Mouse (Mus musculus) regulatory T cell (primary cell): ENCODE results near the gene Gm20388.

Experiments
- in situ Hi-C: fragments of 300-600 bp; cut with MboI, MseI; formaldehyde crosslinking; loops from one replicate; pipeline ENCODE4 v1.15.1; 2025; ENCODE audit warnings: high pct_unique_total_duplicates

Gm20388 gene

DNA sequence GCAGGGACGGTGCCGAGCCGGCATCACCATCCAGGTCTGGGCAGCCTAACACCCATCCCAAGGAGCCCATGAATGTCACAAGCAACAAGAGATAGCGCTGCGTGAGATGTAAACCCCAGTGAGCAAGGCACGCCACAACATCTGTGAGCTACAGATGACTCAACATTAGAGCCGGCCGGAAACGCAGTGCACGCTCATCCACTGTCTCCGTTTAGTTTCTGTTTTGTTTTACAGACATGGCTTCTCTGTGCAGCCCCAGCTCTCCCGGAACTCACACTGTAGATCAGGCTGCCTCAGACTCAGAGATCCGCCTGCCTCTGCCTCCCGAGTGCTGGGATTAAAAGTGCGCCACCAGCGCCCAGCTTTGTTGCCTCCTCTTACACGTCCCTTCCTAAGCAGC is 3376.7 kb downstream of the Gm20388 start:
- in situ Hi-C loops: no loop called here

DNA sequence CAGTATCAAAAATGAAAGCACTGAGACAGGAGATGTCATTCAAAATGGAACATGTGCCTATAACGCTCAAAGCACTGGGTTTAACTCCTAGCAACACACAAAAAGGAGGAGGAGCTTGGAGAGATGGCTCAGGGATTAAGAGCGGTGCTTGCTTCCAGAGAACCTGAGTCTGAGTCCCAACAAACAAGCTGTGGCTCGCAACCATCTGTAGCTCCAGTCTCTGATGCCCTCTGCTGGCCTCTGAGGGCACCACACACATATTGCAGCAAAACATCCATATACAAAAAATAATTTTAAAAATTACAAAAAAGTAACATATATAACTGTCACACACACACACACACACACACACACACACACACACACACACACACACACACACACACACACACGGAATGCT is 3379.5 kb downstream of the Gm20388 start:
- in situ Hi-C loops: no loop called here

DNA sequence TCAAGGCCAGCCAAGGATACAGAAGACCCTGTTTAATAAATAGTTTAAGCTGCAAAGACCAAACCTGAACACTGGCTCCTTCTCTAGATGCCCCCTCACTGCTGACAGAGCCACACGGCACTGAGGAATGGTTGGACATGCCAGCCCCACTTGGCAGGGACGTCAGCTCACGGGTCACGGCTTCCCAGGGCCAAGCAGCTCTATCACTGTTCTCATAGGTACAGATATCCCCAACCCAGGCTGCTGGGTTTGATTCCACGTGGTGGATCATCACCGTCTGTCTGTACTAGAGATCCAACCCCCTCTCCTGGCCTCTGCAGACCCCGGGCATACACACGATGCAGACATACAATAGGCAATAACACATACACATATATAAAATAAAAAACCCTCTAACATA is 3380.0 kb downstream of the Gm20388 start:
- in situ Hi-C loops: no loop called here

DNA sequence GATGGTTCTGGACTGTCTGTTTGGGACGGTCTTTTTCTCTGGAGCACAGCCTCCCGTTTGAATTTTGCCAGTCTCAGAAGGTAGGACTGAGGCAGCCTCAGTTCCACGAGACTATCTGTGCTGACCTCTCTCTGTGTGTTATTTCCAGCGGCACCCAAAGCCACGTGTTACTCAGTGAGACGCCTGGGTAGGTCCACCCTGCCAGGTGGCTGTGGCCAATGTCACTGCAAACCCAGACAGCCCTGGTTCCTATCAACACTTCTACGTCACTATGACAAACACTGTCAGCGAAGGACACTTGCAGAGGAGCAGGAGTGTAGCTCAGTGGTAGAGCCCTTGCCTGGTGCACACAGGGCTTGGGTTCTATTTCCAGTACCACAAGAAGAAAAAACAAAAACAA is 3381.1 kb downstream of the Gm20388 start:
- in situ Hi-C loops: no loop called here

DNA sequence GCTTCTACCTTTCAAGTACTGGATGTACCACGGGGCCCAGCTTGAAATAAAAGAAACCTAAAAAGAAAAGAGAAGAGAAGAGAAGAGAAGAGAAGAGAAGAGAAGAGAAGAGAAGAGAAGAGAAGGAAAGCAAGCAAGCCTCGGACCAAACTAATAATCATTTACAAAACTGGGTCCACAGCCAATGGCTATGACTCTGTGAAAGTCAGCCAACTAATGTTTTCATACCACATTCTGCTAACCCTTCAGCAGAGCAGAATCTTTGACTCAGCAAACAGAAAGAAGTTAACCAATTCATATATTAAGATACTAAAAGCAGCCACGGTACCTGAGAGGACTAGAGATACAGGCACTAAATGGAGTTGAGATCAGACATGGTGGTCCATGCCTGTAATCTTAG is 3381.6 kb downstream of the Gm20388 start:
- in situ Hi-C loops: no loop called here

DNA sequence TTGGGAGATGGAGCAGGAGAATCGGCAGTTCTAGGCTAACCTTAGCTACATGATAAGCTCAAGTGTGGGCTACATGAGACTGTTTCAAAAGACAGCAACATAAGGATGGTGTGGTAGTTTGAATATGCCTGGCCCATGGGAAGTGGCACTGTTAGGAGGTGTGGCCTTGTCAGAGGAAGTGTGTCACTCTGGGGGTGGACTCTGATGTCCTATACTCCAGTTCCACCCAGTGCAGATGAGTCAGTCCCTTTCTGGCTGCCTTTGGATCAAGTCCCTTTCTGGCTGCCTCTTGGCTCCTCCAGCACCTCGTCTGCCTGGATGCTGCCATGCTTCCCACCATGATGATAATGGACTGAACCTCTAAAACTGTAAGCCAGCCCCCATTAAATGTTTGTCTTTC is 3382.1 kb downstream of the Gm20388 start:
- in situ Hi-C loops: no loop called here

DNA sequence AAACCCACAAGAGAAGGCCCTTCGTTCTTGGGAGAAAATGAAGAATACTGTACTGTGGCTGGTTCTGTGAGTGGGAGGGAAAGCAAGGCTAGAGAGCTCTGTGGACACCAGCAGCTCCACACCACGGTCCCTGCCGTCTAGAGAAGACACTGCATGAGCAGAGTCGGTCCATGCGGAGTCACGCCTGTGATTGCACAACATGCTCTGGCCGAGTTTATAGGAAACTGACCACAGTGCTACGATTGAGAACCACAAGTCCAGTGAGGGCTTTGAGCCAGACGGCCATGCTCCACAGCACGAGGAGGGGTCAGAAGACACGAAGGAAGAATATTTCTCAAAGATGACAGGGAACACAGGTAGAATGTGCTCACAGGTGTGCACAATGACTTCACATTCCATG is 3387.7 kb downstream of the Gm20388 start:
- in situ Hi-C loops: no loop called here

DNA sequence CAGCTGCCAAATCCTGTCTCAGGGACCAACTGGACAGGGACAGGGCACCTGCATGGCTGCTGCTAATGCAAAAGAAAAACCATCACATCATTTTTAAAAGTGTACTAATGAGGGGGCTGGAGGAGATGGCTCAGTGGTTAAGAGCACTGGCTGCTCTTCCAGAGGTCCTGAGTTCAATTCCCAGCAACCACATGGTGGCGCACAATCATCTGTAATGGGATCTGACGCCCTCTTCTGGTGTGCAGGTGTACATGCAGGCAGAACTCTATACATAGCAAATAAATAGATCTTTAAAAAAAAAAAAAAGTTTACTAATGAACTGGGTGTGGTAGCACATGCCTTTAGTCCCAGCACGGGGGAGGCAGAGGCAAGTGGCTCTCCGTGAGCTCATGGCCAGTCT is 3398.1 kb downstream of the Gm20388 start:
- in situ Hi-C loops: loop anchor here (10.0 kb wide), 1 partner anchor 1676 kb away; no protein-coding TSS in a partner anchor

DNA sequence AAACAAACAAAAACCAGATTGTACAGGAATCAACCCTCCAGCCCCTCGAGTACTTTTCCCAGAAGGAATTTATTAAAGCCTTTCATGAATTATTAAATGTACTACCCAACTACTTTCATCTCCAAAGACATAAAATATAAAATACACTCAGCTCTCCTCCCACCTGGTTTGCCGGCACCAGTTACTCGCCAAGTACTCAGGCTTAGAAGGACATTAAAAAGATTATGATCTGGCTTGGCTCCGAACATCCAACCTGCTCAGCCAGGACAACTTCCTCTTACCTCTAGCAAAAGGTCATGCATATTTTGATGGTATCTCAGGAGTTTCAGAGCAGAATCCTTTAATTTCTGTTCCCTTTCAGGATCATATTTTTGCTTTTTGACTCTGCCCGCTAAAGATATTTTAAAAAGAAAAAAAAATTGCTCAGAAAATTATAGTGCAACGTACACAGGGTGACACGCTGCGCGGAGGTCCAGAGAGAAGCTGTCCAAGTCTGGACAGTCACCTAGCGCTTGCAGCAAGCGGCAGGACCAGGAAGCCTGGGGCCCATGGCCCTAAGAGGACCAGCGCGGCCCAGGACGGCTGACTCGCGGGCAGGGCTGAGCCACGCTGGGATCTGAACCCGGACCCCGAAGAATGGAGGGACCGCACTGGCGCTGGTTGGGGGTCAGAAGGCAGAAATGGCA is 3407.3 kb downstream of the Gm20388 start:
- in situ Hi-C loops: no loop called here

DNA sequence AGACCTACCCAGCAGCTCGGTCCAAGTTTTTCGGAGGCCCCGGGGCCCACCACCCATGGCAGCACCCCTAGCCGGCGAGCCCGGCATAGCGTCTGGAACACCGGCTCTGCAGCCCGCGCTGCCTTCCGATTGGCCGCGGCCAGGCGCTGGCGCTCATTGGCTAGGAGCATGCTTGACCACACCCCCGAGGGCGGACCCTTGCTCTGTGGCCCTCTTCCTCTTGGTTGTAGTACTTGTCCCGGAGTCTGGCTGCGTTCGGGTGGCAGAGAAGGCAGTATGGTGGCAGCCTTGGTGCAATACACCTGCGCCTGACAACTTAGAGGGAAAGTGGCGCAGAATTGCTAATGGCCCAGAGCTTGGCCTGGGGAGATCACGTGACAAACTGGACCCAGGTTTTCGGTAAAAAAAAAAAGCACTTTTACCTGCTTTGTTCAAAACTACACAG is 3407.8 kb downstream of the Gm20388 start, which contains the start of gene Fanca:
Gene Fanca, minus strand, starts transcription at position 110 of the 445 bp plus-strand sequence.
- in situ Hi-C loops: no loop called here

DNA sequence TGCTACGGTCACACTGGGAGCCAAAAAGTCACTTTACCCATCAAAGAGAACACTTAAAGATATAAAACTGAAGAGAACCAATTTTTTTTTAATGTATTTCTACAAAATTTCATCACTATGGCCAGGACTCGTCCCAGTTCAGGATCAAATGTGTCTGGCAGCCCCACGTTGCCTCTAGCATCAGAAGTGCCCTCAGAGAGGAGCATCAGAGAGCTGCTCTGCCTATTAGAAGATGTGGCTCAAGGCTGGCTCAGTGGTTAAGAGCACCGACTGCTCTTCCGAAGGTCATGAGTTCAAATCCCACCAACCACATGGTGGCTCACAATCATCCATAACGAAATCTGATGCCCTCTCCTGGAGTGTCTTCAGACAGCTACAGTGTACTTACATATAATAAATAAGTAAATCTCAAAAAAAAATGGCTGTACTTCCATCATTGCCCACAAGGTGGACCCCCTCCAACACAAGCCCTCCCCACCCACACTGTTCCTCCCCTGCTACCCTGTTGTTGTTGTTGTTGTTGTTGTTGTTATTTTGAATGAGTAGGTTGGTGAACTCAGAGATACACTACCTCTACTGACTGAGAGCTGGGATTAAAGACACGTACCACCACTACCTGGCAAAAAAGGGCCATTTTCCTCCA is 3409.0 kb downstream of the Gm20388 start:
- in situ Hi-C loops: no loop called here

DNA sequence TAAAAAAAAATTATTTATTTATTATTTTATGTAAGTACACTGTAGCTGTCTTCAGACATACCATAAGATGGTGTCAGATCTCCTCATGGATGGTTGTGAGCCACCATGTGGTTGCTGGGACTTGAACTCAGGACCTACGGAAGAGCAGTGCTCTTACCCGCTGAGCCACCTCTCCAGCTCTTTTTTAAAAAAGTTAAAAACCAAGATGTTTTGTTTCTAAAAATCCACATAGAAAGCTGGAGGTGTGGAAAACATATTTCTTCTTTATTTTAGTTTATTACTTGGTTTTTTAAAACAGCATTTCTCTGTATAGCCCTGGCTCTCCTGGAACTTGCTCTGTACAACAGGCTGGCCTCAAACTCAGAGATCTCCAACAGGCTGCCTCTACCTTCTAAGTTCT is 3417.9 kb downstream of the Gm20388 start:
- in situ Hi-C loops: no loop called here

DNA sequence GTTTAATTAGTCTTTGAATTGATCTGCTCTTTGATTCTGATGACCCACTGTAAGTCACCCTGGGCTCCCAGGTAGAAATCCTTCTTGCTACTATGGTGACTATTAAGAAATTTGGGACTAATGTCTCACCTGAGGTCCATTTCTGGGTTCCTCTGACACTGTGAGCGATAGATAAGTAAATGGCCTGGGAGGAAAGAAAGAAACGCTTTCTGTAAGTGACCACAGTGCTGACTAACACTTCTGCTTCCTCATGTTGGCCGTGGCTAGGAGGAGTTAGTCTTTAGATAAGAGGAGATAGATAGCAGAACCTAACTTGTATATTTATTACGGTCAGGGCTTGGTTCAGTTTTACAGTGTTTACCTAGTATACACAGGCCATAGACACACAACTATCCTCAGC is 3418.7 kb downstream of the Gm20388 start:
- in situ Hi-C loops: no loop called here

DNA sequence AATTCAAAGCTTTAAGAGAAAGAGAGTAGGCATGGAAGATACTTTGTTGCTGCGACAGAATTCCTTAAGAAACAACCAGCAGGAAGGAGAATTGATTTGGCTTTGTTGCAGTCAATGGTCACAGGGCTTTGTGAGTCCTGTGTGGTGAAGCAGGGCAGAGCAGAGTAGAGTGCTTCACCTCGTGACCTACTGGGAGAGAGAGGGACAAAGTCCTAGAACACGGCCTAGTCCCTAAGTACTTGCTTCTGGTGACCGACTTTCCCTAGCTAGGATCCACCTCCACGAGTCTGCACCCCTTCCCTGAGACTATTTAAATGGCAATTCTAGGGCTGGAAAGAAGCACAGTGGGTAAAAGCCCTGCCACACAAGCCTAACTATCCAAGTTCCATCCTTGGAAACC is 3419.3 kb downstream of the Gm20388 start:
- in situ Hi-C loops: no loop called here

DNA sequence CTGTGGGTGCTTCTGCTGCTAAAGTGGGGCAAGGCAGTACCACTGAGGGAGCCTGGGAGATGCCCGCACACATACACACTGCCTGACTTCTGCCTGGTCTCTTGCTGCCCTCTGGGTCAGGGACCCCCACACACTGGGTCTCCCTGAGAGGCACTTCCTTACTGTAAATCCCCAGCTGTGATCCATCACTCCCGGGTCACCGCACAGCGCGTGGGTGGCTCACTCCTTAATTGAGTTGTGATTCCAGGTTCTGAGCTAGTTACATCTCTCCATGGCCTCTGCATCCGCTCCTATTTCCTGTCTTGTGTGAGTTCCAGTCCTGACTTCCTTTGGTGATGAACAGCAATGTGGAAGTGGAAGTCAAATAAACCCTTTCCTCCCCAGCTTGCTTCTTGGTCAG is 3420.1 kb downstream of the Gm20388 start:
- in situ Hi-C loops: no loop called here

DNA sequence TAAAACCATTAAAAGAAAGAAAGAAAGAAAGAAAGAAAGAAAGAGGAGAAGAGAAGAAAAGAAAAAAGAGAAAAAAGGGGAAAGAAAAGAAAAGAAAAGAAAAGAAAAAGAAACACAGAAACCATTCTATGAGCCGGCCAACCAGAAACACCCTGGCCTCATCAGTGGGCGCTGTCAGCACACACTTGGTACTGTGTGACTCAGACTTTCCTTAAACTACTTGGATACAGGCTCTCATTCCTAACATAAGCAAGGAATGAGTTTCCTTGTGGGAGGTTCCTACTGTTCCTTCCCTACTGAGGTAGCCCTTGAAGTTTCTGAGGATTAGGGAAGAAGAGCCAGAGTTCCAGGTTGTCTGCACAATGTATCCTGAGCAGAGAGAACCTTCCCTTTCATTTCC is 3420.7 kb downstream of the Gm20388 start:
- in situ Hi-C loops: no loop called here

DNA sequence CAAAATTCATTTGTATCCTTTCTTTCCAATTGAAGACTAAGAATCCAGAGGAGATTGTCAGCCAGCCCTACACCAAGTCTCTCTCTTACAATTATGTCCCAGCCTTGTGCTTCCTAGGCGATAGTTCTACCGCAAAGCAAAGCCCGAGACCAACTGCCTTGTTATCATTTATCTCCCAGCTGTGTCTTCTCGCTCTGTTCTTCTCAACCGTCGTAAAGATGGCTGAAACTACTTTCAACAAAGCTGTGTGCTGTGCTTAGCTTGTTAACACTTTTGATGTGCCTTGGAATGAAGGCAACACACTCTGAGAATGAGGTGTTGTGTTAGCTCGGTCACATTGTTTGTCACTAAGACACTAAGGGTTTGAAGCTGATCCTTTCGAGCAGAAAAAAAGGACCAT is 3421.2 kb downstream of the Gm20388 start:
- in situ Hi-C loops: no loop called here

DNA sequence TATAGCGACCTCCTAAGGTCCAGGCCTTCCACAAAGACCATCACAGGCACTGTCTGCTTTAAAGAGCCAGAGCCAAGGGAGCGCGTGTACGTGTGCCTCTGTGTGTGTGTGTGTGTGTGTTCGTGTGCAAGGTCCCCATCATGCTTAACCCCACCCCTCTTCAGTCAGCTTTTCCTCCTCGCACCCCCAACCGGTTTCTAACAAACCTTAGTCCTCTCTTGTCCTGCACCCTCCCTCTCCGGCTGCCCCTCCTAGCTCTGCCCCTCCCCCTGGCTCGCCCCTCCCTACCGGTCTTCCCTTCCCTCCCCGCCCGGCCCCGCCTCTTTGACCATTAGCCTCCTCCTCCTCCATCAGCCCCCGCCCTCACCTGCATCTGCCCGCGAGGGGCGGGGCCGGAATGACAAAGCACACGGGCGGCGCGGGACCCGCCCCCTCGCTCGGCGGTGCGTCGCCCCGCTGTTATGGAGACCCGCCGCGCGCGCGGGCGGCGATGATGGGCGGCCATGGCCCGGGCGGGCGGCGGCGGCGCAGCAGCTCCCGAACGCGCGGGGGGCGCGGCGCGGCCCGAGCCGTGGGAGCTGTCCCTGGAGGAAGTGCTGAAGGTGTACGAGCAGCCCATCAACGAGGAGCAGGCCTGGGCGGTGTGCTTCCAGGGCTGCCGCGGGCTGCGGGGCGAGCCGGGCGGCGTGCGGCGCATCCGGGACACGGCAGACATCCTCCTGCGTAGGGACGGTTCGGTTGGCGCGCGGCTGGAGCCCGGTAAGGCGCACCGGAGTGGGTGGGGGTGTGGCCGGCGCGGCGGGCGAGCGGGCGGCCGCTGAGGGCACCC is 3421.8 kb downstream of the Gm20388 start, which contains the start of gene Spire2:
Gene Spire2, plus strand, starts transcription at position 452 of the 829 bp plus-strand sequence.
- in situ Hi-C loops: no loop called here

DNA sequence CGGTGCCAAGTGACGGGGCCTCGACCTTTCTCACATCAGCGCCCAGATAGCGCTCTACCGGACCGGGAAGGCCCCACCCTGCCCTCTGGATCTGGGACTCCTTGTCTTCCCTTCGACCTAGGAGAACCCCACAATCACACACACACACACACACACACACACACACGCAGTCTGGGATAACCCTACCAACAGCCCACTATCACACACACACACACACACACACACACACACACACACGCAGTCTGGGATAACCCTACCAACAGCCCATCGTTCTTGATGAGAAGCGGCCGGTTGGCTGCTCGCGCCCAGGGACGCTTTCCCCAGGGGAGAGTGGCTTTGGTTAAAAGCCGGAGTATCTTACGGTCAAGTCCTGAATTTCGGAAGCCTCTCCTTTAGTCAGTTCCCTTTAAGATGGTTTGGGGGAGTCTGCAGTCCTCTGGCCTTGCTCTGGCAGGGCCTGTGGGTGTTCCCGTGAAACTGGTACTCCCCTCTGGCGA is 3422.5 kb downstream of the Gm20388 start:
- in situ Hi-C loops: no loop called here

DNA sequence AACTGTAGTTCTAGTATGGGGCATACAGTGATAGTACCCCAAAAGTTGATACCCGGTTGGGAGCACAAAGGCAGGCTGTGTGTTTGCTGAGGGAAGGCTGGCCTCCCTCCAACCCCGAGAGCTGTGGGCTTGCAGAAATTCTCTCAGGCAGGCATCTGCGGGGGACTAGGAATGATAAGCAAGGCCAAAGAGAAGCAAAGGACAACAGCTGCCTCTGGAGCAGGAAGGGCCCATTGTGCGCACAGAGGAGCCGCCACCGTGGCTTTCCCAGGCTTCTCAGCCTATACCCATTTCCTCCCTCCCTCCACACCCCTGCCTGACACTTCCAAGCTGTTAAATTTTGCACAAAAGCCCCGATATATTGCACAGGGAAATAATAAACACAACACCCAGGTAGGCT is 3423.2 kb downstream of the Gm20388 start:
- in situ Hi-C loops: no loop called here

DNA sequence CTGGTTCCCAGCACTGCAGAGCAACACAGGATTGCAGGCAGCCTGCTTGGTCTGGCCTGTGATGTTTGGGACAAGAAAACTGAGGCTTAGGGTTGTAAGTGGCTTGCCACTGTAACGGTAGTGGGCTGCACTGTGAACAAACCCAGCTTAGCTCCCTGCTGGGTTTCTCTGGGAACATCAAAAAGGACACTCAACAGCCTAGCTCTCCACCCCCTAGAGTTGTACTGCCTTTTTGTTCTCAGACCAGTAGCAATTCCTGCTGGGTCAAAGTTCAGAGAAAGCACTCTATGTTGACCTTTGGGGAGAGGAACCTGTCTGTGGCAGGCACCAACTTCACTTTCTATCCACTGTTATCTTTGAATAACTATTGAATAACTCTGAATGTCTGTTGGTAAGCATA is 3423.8 kb downstream of the Gm20388 start:
- in situ Hi-C loops: no loop called here

DNA sequence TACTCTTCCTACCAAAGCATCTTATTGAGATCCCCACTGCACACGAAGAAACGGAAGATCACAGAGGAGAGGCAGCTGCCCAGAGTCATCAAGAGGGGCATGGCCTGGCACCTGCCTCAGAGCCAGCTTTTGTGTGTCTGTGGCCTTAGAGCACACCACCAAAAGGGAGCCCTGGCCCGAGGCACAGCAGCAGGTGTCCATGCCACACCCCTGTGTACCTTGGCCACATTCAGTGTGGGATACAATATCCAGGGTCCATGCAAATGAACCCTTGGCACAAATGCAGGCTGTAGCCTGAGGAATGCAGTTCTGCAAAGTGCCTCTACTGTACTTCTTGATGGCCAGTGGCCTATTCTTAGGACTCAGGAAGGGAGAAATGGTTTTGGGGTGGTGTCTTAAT is 3426.8 kb downstream of the Gm20388 start:
- in situ Hi-C loops: no loop called here
